Mouse (Mus musculus) heart, embryonic 15.5 days (tissue): ENCODE measurements at regions not wholly inside any gene's neighbourhood (a gene's known extent, or its start where the extent isn't known, plus 50 kb on each side); places are given as distances from the start of the nearest gene placed in this dataset.

Source experiments
- ATAC-seq: fragments of 200-750 bp; cut with Nextera tagmentation; replicated peaks from 2 replicates; pipeline ENCODE4 v1.8.0; 2017; ENCODE audit warnings: low read depth, moderate TSS enrichment; ENCODE audit not compliant: insufficient number of reproducible peaks, insufficient read depth, low FRiP score
- H3K27ac ChIP-seq: fragments of 300-500 bp; sonication (generic); 2 replicates; pipeline ENCODE4 v1.5.1; 2015; ENCODE audit warnings: mild to moderate bottlenecking, inconsistent platforms
- H3K27me3 ChIP-seq: fragments of 300-500 bp; sonication (generic); 2 replicates; pipeline ENCODE4 v1.6.1; 2015; ENCODE audit warnings: inconsistent platforms
- H3K36me3 ChIP-seq: fragments of 300-500 bp; sonication (generic); 2 replicates; pipeline ENCODE4 v1.6.1; 2015; ENCODE audit warnings: mild to moderate bottlenecking, inconsistent platforms
- H3K4me1 ChIP-seq: fragments of 300-500 bp; sonication (generic); replicated peaks from 2 replicates; pipeline ENCODE4 v1.6.1; 2015; ENCODE audit warnings: inconsistent platforms
- H3K4me2 ChIP-seq: fragments of 300-500 bp; sonication (generic); 2 replicates; pipeline ENCODE4 v1.6.1; 2015; ENCODE audit warnings: inconsistent platforms, mild to moderate bottlenecking, moderate library complexity
- H3K4me3 ChIP-seq: fragments of 300-500 bp; sonication (generic); 2 replicates; pipeline ENCODE4 v1.5.1; 2015; ENCODE audit warnings: mild to moderate bottlenecking, inconsistent platforms
- H3K9ac ChIP-seq: fragments of 300-500 bp; sonication (generic); 2 replicates; pipeline ENCODE4 v1.6.1; 2015; ENCODE audit warnings: mild to moderate bottlenecking, inconsistent platforms
- H3K9me3 ChIP-seq: fragments of 300-500 bp; sonication (generic); replicated peaks from 2 replicates; pipeline ENCODE4 v1.6.1; 2016; ENCODE audit warnings: inconsistent platforms
- WGBS: fragments of 180-500 bp; shearing (Covaris S2); methylation state at CpG from one replicate; pipeline ENCODE4 v1.1.7; 2015; ENCODE audit warnings: mixed read lengths; 5-methylcytosine and 5-hydroxymethylcytosine counted together

DNA sequence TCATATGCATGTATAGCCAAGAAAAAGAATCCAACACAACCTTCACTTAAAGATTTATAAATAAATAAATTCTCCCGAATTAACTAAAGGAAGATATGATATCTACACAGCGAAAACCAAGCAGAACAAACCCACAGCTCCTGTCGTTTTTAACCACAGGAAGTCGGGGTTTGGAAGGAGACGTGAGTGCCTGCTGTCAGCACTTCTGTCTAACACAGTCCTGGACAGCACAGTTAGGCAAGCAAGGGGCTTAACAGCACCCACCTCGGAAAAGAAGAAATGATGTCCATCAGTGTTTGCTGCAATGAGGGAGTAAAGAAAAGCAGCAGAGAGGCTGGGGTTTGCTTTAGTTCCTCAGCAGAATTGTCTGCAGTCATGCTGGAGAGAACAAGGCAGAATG is 162.7 kb downstream of the Irs2 start:
- no peaks in the 10 kb centered on the region for H3K9me3 ChIP-seq
- WGBS = 7% methylated on average over 6 of the region's 6 CpGs
- ATAC-seq = no peak
- 0 out of 2 replicates have a peak, but pooled peaks cover 3% of the 10 kb centered on the region for H3K27me3 ChIP-seq
- H3K4me3 ChIP-seq = no peak overlapping the region
- H3K36me3 ChIP-seq = no peaks in the 10 kb centered on the region
- H3K27ac ChIP-seq = no peak overlapping the region
- peaks cover 17% of the 10 kb centered on the region for H3K4me1 ChIP-seq
- H3K9ac ChIP-seq = no peak overlapping the region
- H3K4me2 ChIP-seq = 0 out of 2 replicates have a peak overlapping the region, but pooled peaks have one; percentile 4

DNA sequence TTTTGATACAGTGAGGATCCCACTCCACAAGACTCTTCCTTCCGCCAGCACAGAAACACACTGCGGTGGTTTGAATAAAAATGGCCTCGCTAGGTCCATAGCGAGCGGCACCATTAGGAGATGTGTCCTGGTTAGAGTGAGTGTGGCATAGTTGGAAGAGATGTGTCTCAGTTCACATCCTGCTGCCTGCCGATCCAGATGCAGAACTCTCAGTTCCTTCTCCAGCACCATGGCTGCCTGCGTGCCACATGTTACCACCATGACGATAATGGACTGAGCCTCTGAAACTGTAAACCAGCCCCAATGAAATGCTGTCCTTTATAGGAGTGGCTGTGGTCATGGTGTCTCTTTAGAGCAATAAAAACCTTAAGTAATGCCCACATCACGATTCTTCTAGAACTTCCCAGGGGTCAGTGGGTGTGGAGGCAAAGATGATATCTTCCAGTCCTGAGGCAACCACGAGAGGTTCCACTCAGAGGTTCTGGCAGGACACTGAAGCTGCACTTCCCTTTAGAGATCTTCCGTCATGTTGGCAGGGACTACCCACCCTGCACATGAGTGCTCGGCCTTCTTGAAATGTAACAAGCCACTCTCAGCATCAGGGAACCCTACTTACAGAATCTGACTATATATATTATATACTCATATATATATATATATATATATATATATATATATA is 167.3 kb downstream of the Irs2 start:
- Histone ChIP-seq H3K9ac (no peak overlapping the region), H3K4me2 (no peak overlapping the region), H3K4me1 (peaks cover 17% of the 10 kb centered on the region), H3K36me3 (no peaks in the 10 kb centered on the region), H3K27ac (no peak overlapping the region), H3K4me3 (no peak overlapping the region), H3K9me3 (no peaks in the 10 kb centered on the region), H3K27me3 (0 out of 2 replicates have a peak, but pooled peaks cover 3% of the 10 kb centered on the region)
- 88% methylated on average over 12 of the region's 12 CpGs for WGBS
- ATAC-seq = no peak

DNA sequence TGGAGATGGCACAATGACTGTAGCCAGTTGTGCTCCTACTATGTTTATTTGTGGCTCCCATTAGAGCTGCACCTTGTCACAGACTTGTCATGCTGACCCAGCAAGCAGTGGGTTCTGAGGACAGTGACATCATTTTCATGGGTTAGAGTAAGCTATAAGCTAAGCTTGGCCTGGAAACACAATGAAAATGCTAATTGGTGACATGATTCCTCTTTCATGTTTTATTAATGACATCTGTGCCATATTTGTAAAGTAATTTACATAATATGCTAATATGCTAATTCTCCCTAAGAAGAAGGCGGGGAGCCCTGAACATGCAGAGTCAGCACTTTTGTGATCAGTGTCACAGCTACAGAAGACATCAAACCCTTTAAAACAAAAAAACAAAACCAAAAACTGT is 168.2 kb downstream of the Irs2 start:
- H3K27ac ChIP-seq = no peak overlapping the region
- H3K4me1 ChIP-seq = 0 out of 2 replicates have a peak, but pooled peaks cover 12% of the 10 kb centered on the region
- no peak for ATAC-seq
- H3K9ac ChIP-seq = no peak overlapping the region
- H3K27me3 ChIP-seq = 0 out of 2 replicates have a peak, but pooled peaks cover 3% of the 10 kb centered on the region
- no peaks in the 10 kb centered on the region for H3K36me3 ChIP-seq
- 91% methylated on average over 1 of the region's 1 CpGs for WGBS
- H3K9me3 ChIP-seq = no peaks in the 10 kb centered on the region
- no peak overlapping the region for H3K4me3 ChIP-seq
- no peak overlapping the region for H3K4me2 ChIP-seq

DNA sequence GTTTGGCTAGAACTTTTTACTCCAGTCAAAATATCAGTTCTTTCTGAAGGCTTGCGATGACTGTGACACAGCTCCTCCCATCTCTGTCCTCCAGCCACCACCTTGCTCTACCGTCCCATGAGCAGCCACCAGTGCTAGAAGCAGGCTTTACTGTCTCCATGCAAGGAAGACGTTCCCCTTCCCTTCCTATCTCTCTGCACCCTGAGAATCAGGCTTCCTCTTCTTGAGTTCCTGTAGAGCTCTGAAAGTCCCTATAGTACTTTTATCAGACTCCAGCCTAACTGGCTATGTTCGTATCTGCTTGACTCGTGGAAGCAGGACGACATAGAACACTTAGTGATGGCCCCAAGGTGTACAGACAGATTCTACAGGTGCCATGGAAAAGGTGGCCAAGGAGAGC is 173.2 kb downstream of the Irs2 start:
- no peaks in the 10 kb centered on the region for H3K4me1 ChIP-seq
- H3K9me3 ChIP-seq = no peaks in the 10 kb centered on the region
- ATAC-seq = no peak
- WGBS = 72% methylated on average over 6 of the region's 6 CpGs
- H3K27ac ChIP-seq = no peak overlapping the region
- H3K4me3 ChIP-seq = no peak overlapping the region
- H3K4me2 ChIP-seq = no peak overlapping the region
- no peaks in the 10 kb centered on the region for H3K36me3 ChIP-seq
- no peak overlapping the region for H3K9ac ChIP-seq
- H3K27me3 ChIP-seq = no peaks in the 10 kb centered on the region

DNA sequence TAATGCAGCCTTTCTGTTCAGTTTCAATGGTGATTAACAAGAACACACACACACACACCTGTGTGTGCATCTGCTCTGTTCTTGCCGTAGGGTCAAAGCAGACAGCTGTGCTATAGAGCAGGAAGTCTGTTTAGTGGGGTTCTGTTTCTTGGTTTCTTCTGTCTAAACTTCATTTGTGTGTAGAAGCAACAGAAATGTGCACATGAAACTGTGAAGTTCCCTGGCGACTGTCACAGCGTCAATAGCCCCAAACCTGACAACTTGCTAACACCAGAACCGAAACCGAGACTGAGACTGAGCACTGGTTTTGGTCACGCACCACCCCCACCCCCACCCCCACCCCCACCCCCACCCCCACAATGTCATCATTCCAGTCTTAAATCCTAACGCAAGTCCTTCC is 176.4 kb downstream of the Irs2 start:
- WGBS = 82% methylated on average over 7 of the region's 7 CpGs
- Histone ChIP-seq H3K9me3 (no peaks in the 10 kb centered on the region), H3K4me1 (no peaks in the 10 kb centered on the region), H3K27me3 (peaks cover 9% of the 10 kb centered on the region), H3K27ac (no peak overlapping the region), H3K9ac (no peak overlapping the region), H3K36me3 (no peaks in the 10 kb centered on the region), H3K4me3 (no peak overlapping the region), H3K4me2 (no peak overlapping the region)
- no peak for ATAC-seq

DNA sequence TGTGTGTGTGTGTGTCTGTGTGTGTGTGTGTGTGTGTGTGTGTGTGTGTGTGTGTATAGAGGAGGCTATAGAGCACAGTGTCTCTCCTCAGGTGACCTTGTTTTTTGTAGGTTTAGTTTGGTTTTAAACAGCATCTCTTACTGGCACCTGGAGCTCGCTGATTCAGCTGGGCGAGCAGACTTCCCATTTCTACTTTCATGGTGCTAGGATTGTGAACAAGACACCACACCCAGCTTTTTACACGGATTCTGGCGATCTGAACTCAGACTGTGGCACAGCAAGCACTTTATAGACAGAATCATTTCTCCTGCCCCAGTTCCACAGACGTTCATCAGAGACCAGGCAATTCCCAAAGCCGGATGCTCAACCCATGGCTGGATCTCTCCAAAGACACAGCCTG is 177.0 kb downstream of the Irs2 start:
- WGBS = 77% methylated on average over 6 of the region's 6 CpGs
- Histone ChIP-seq H3K27me3 (peaks cover 9% of the 10 kb centered on the region), H3K36me3 (no peaks in the 10 kb centered on the region), H3K9me3 (no peaks in the 10 kb centered on the region), H3K4me2 (no peak overlapping the region), H3K4me3 (no peak overlapping the region), H3K9ac (no peak overlapping the region), H3K4me1 (no peaks in the 10 kb centered on the region), H3K27ac (no peak overlapping the region)
- ATAC-seq = no peak

DNA sequence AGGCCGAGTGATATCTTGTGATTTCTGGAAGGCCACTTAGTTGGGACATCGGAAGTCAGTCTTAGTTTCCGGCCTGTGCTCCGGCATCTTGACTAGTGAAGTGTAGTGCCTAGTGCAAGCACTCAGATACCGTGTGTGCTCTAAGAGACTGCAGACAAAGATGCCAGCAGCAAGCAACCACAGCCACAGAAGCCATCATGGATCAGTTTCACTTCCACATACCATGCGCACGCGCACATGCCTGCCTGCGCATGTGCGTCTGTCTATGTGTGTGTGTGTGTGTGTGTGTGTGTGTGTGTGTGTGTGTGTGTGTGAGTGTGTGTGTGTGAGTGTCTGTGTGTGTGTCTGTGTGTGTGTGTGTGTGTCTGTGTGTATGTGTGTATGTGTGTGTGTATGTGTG is 177.4 kb downstream of the Irs2 start:
- H3K36me3 ChIP-seq = no peaks in the 10 kb centered on the region
- no peaks in the 10 kb centered on the region for H3K9me3 ChIP-seq
- no peak overlapping the region for H3K27ac ChIP-seq
- 88% methylated on average over 10 of the region's 10 CpGs for WGBS
- no peaks in the 10 kb centered on the region for H3K4me1 ChIP-seq
- no peak overlapping the region for H3K9ac ChIP-seq
- ATAC-seq = no peak
- H3K27me3 ChIP-seq = peaks cover 9% of the 10 kb centered on the region
- H3K4me3 ChIP-seq = no peak overlapping the region
- H3K4me2 ChIP-seq = no peak overlapping the region

DNA sequence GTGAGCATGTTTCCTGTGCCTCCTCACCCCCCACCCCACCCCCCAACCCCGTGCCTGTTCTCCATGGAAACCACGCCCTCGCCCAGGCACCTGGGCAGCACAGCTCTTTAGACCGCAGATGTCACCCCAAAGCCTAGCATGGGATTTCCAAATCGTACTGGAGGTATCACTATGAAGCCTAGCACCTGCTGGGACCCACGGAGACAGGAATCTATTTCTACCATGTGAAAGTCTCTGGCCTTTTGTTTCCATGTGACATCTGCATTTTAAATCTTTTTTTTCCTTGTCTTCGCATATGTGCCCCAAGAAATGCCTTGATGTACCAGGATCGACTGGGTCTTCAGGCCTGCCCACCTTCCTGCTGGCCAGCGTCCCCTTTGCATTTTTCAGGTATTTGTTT is 179.7 kb downstream of the Irs2 start:
- Histone ChIP-seq H3K27ac (no peak overlapping the region), H3K9me3 (no peaks in the 10 kb centered on the region), H3K4me1 (no peaks in the 10 kb centered on the region), H3K9ac (no peak overlapping the region), H3K27me3 (peaks cover 9% of the 10 kb centered on the region), H3K4me3 (no peak overlapping the region), H3K4me2 (no peak overlapping the region), H3K36me3 (no peaks in the 10 kb centered on the region)
- 48% methylated on average over 9 of the region's 9 CpGs for WGBS
- no peak for ATAC-seq

DNA sequence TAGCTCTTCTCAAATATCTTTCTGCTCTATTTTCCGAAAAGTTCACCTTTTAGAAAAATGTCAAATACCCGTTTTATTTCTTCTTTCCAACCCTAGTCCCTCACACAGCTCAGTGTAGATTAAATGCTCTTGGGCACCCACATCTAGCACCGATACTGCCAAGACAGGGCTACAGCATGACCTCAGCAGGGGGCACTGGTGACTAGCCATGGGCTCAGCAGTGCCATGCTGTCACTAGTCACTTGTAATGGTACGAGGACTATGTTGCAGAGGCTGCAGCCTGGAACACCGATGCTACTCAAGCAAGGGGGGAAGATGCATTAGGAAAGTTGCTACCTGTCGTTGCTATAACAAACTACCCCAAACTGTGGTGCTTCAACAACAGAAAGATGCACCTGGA is 180.7 kb downstream of the Irs2 start:
- Histone ChIP-seq H3K36me3 (no peaks in the 10 kb centered on the region), H3K4me3 (no peak overlapping the region), H3K27me3 (peaks cover 9% of the 10 kb centered on the region), H3K27ac (no peak overlapping the region), H3K9me3 (no peaks in the 10 kb centered on the region), H3K4me2 (no peak overlapping the region), H3K9ac (no peak overlapping the region), H3K4me1 (no peaks in the 10 kb centered on the region)
- whole genome bisulfite sequencing = 65% methylated on average over 6 of the region's 6 CpGs
- no peak for ATAC-seq

DNA sequence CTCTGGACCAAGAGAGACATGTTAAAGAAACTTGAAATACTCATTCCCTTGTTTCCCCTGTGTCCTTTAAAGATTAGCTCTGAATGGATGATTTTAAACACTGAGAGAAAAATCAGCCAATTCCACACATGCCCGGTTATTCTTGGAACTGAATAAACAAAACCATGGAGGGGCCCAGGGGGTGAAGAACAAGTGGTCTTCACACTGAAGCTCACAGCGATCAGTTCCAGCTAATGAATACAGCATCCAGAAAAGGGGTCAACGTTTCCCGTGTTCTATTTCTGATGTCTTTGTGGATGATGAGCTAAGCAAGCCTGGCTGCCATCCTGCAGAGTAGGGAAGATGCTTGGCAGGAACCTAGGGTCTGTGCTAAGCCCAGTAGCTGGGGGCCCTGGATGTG is 182.3 kb downstream of the Irs2 start:
- no peak overlapping the region for H3K4me3 ChIP-seq
- no peak overlapping the region for H3K4me2 ChIP-seq
- no peak for ATAC-seq
- H3K9me3 ChIP-seq = no peaks in the 10 kb centered on the region
- peaks cover 9% of the 10 kb centered on the region for H3K27me3 ChIP-seq
- no peak overlapping the region for H3K9ac ChIP-seq
- H3K4me1 ChIP-seq = no peaks in the 10 kb centered on the region
- H3K27ac ChIP-seq = no peak overlapping the region
- 59% methylated on average over 4 of the region's 4 CpGs for WGBS
- H3K36me3 ChIP-seq = no peaks in the 10 kb centered on the region

DNA sequence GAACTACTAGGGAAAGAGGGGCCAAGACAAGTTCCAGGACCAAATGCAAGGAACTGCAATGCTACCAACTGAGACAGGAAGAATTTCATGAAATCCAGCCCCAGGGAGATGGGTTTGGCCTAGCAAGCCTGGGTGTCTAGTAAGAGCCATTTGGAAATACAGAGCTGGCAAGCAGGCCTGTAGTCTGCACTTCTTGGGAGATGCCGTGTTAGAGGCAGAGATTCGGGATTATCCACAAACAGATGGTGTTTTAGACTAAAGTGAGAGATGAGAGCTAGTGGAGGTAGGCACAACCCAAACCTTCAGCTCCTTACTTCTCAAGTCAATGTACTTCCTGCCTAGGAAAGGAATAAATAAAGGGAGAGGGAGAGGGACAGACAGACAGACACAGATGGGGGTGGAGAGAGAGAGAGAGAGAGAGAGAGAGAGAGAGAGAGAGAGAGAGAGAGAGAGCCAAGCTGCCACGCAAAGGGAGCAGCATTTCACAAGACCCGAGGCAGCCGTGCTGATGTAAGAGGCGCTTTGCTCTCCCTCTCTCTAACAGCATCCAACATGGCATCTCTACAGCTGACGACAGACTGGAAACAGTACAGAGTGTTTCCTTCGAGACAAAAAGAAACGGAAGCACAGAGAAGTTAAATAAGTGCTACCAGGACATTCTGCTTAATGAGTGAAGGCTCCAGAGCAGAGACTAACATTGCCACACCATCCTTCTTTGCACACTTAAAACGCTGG is 182.9 kb downstream of the Irs2 start:
- 46% methylated on average over 10 of the region's 10 CpGs for WGBS
- no peaks in the 10 kb centered on the region for H3K9me3 ChIP-seq
- H3K4me1 ChIP-seq = no peaks in the 10 kb centered on the region
- no peak for ATAC-seq
- H3K27ac ChIP-seq = no peak overlapping the region
- H3K9ac ChIP-seq = no peak overlapping the region
- H3K27me3 ChIP-seq = peaks cover 9% of the 10 kb centered on the region
- no peak overlapping the region for H3K4me2 ChIP-seq
- no peaks in the 10 kb centered on the region for H3K36me3 ChIP-seq
- no peak overlapping the region for H3K4me3 ChIP-seq

DNA sequence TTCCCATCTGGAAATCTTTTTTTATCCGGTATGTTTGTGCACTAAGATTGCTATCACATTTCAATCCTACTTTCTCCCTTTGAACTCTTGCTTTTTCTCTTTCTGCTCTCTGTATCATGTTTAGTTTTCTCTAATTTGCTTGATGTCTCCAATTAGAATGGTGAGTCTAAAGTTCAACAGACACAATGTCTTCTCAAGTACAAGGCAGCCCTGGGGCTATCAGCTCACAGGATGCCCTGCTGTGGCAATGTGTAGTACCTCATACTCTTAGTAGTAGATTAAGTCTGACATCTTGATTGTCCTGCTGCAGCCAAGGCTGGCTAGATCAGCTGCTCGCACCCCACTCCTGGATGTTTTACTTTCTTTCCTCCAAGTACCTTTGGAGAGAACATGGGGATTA is 186.4 kb downstream of the Irs2 start:
- H3K9ac ChIP-seq = no peak overlapping the region
- H3K27me3 ChIP-seq = no peaks in the 10 kb centered on the region
- H3K4me3 ChIP-seq = no peak overlapping the region
- no peak overlapping the region for H3K27ac ChIP-seq
- no peak overlapping the region for H3K4me2 ChIP-seq
- no peaks in the 10 kb centered on the region for H3K36me3 ChIP-seq
- H3K9me3 ChIP-seq = no peaks in the 10 kb centered on the region
- H3K4me1 ChIP-seq = no peaks in the 10 kb centered on the region
- 77% methylated on average over 2 of the region's 2 CpGs for WGBS
- no peak for ATAC-seq
